Mouse (Mus musculus) forebrain, postnatal 0 days (tissue): Measurements from ENCODE around the gene Peli2. TPM values are rescaled to one million over a fixed set of nuclear protein-coding genes. Genes with fewer than 3 reads are reported as not detected.
A peak's percentile ranks its signal among the peaks of the same experiment; 100 is the strongest.

Source experiments
- ATAC-seq: fragments of 200-750 bp; cut with Nextera tagmentation; 2 replicates; pipeline ENCODE4 v1.8.0; 2017; ENCODE audit warnings: mild to moderate bottlenecking, moderate library complexity
- DNase-seq: peaks from one replicate; pipeline ENCODE4 v3.0.0-alpha.2; 2015
- H3K27ac ChIP-seq: fragments of 300-500 bp; sonication (generic); 2 replicates; pipeline ENCODE4 v1.5.1; 2014; ENCODE audit warnings: low read depth, mild to moderate bottlenecking, antibody characterized with exemption, low read length, moderate library complexity, mixed read lengths
- H3K27me3 ChIP-seq: fragments of 300-500 bp; sonication (generic); 2 replicates; pipeline ENCODE4 v1.6.1; 2014; ENCODE audit warnings: mild to moderate bottlenecking, low read length, mixed read lengths; ENCODE audit not compliant: insufficient read depth
- H3K36me3 ChIP-seq: fragments of 300-500 bp; sonication (generic); 2 replicates; pipeline ENCODE4 v1.6.1; 2014; ENCODE audit warnings: mild to moderate bottlenecking, moderate library complexity; ENCODE audit not compliant: insufficient read depth
- H3K4me1 ChIP-seq: fragments of 300-500 bp; sonication (generic); 2 replicates; pipeline ENCODE4 v1.6.1; 2014; ENCODE audit warnings: antibody characterized with exemption; ENCODE audit not compliant: insufficient read depth
- H3K4me2 ChIP-seq: fragments of 300-500 bp; sonication (generic); 2 replicates; pipeline ENCODE4 v1.6.1; 2014; ENCODE audit warnings: low read depth, mild to moderate bottlenecking, moderate library complexity
- H3K4me3 ChIP-seq: fragments of 300-500 bp; sonication (generic); 2 replicates; pipeline ENCODE4 v1.5.1; 2014; ENCODE audit warnings: low read depth, low read length, mixed read lengths
- H3K9ac ChIP-seq: fragments of 300-500 bp; sonication (generic); 2 replicates; pipeline ENCODE4 v1.6.1; 2014; ENCODE audit warnings: mild to moderate bottlenecking
- H3K9me3 ChIP-seq: fragments of 300-500 bp; sonication (generic); 2 replicates; pipeline ENCODE4 v1.6.1; 2016; ENCODE audit warnings: low read length
- CTCF ChIP-seq: sonication (generic); IDR thresholded peaks from 2 replicates; pipeline ENCODE4 v1.5.1; 2016; ENCODE audit warnings: antibody characterized with exemption, control low read depth, low read depth
- WGBS: fragments of 180-500 bp; shearing (Covaris S2); extraction: QIAGEN DNeasy Blood & Tissue Kit; methylation state at CpG from one replicate; pipeline ENCODE4 v1.1.7; 2014; 5-methylcytosine and 5-hydroxymethylcytosine counted together
- polyA plus RNA-seq: library from polyadenylated mRNA; unstranded; fragments of >200 nt; fragmentation: Nextera tagmentation; extraction: Ambion mirVana; gene quantifications from 2 replicates; pipeline ENCODE4 v1.2.1, GENCODE M21; 2015
- total RNA-seq: library from RNA; depleted of rRNA; stranded (reverse); fragments of >200 nt; gene quantifications from 2 replicates; pipeline ENCODE4 v1.2.3, GENCODE M21; 2014

The Peli2 gene
- total and polyA plus RNA-seq, 2 experiments from 2014 or later, result 6.6 to 16.4 TPM

GRCm38 (mm10) chr14:48209436-48209835 is 88.8 kb downstream of the Peli2 start:
- no peak overlapping the region for H3K27ac ChIP-seq
- H3K27me3 ChIP-seq, result no peaks in the 10 kb centered on the region
- WGBS, result 88% methylated on average over 5 of the region's 5 CpGs
- no peaks in the 10 kb centered on the region for H3K9me3 ChIP-seq
- no peak overlapping the region for H3K4me3 ChIP-seq
- no peak overlapping the region for H3K4me2 ChIP-seq
- TF ChIP-seq CTCF, result no peak
- H3K9ac ChIP-seq, result no peak overlapping the region
- no peaks in the 10 kb centered on the region for H3K36me3 ChIP-seq
- ATAC-seq, result no peak
- peaks cover 9% of the 10 kb centered on the region; the same call in 1 of the 2 replicates for H3K4me1 ChIP-seq
- no peak for DNase-seq

GRCm38 (mm10) chr14:48210089-48210488 is 89.5 kb downstream of the Peli2 start:
- no peak for ATAC-seq
- WGBS, result 82% methylated on average over 9 of the region's 9 CpGs

GRCm38 (mm10) chr14:48211526-48211925 is 90.9 kb downstream of the Peli2 start:
- ATAC-seq (no peak), DNase-seq (no peak)
- H3K4me3 ChIP-seq, result no peak overlapping the region
- peaks cover 9% of the 10 kb centered on the region; the same call in 1 of the 2 replicates for H3K4me1 ChIP-seq
- H3K27me3 ChIP-seq, result no peaks in the 10 kb centered on the region
- H3K36me3 ChIP-seq, result no peaks in the 10 kb centered on the region
- 75% methylated on average over 8 of the region's 8 CpGs for WGBS
- H3K4me2 ChIP-seq, result no peak overlapping the region
- TF ChIP-seq CTCF, result no peak
- H3K9ac ChIP-seq, result no peak overlapping the region
- H3K27ac ChIP-seq, result no peak overlapping the region
- no peaks in the 10 kb centered on the region for H3K9me3 ChIP-seq

More at GRCm38 (mm10) chr14:48210089-48210488, 89.5 kb downstream of the Peli2 start:
- Histone ChIP-seq H3K4me2 (no peak overlapping the region), H3K9me3 (no peaks in the 10 kb centered on the region), H3K9ac (no peak overlapping the region), H3K27ac (no peak overlapping the region), H3K4me3 (no peak overlapping the region), H3K36me3 (no peaks in the 10 kb centered on the region), H3K4me1 (peaks cover 9% of the 10 kb centered on the region; the same call in 1 of the 2 replicates), H3K27me3 (no peaks in the 10 kb centered on the region)
- DNase-seq, result no peak
- no peak for TF ChIP-seq CTCF

GRCm38 (mm10) chr14:48212839-48213238 is 92.2 kb downstream of the Peli2 start:
- no peak for DNase-seq
- Histone ChIP-seq H3K27ac (no peak overlapping the region), H3K4me1 (peaks cover under 1% of the 10 kb centered on the region; the same call in 1 of the 2 replicates), H3K4me2 (no peak overlapping the region), H3K27me3 (no peaks in the 10 kb centered on the region), H3K4me3 (no peak overlapping the region), H3K9ac (no peak overlapping the region), H3K9me3 (no peaks in the 10 kb centered on the region), H3K36me3 (no peaks in the 10 kb centered on the region)
- TF ChIP-seq CTCF, result no peak
- WGBS, result 95% methylated on average over 11 of the region's 11 CpGs
- no peak for ATAC-seq

- Histone ChIP-seq H3K4me3 (no peak overlapping the region), H3K36me3 (no peaks in the 10 kb centered on the region), H3K27ac (no peak overlapping the region), H3K9me3 (no peaks in the 10 kb centered on the region), H3K9ac (no peak overlapping the region), H3K4me2 (no peak overlapping the region), H3K27me3 (no peaks in the 10 kb centered on the region), H3K4me1 (no peaks in the 10 kb centered on the region)
- DNase-seq, result no peak
- no peak for TF ChIP-seq CTCF
- WGBS, result 74% methylated on average over 15 of the region's 15 CpGs
- ATAC-seq, result 0 out of 2 replicates have a peak, but pooled peaks have one; percentile 23
These were observed 93.0 kb downstream of the Peli2 start for GRCm38 (mm10) chr14:48213593-48213992.

GRCm38 (mm10) chr14:48222051-48222450 is 101.4 kb downstream of the Peli2 start:
- Histone ChIP-seq H3K27ac (no peak overlapping the region), H3K4me1 (peaks cover 7% of the 10 kb centered on the region), H3K9ac (no peak overlapping the region), H3K4me3 (no peak overlapping the region), H3K27me3 (no peaks in the 10 kb centered on the region), H3K9me3 (no peaks in the 10 kb centered on the region), H3K4me2 (no peak overlapping the region), H3K36me3 (no peaks in the 10 kb centered on the region)
- 79% methylated on average over 9 of the region's 9 CpGs for WGBS
- no peak for DNase-seq
- ATAC-seq, result no peak
- no peak for TF ChIP-seq CTCF

- Histone ChIP-seq H3K4me2 (no peak overlapping the region), H3K36me3 (no peaks in the 10 kb centered on the region), H3K9me3 (no peaks in the 10 kb centered on the region), H3K9ac (no peak overlapping the region), H3K4me3 (no peak overlapping the region), H3K4me1 (peaks cover 7% of the 10 kb centered on the region), H3K27ac (no peak overlapping the region), H3K27me3 (no peaks in the 10 kb centered on the region)
- ATAC-seq (peak; percentile 34; the same call in 1 of the 2 replicates), DNase-seq (no peak)
- no peak for TF ChIP-seq CTCF
- 68% methylated on average over 9 of the region's 9 CpGs for WGBS
These were observed 102.1 kb downstream of the Peli2 start for GRCm38 (mm10) chr14:48222684-48223083.
